Mouse (Mus musculus) forebrain, embryonic 13.5 days (tissue): ENCODE data around the gene Mov10. TPM values are rescaled to one million over a fixed set of nuclear protein-coding genes. Genes with fewer than 3 reads are reported as not detected.

Experiments
- ATAC-seq: fragments of 200-750 bp; cut with Nextera tagmentation; 2 replicates; pipeline ENCODE4 v1.8.0; 2017
- H3K27ac ChIP-seq: fragments of 300-500 bp; sonication (generic); 2 replicates; pipeline ENCODE4 v1.5.1; 2015; ENCODE audit warnings: inconsistent platforms, mild to moderate bottlenecking, moderate library complexity
- H3K27me3 ChIP-seq: fragments of 300-500 bp; sonication (generic); 2 replicates; pipeline ENCODE4 v1.6.1; 2015; ENCODE audit warnings: mild to moderate bottlenecking, inconsistent platforms
- H3K36me3 ChIP-seq: fragments of 300-500 bp; sonication (generic); 2 replicates; pipeline ENCODE4 v1.6.1; 2015; ENCODE audit warnings: mild to moderate bottlenecking, inconsistent platforms; ENCODE audit not compliant: poor library complexity, severe bottlenecking
- H3K4me1 ChIP-seq: fragments of 300-500 bp; sonication (generic); 2 replicates; pipeline ENCODE4 v1.6.1; 2015; ENCODE audit warnings: inconsistent platforms
- H3K4me2 ChIP-seq: fragments of 300-500 bp; sonication (generic); 2 replicates; pipeline ENCODE4 v1.6.1; 2015; ENCODE audit warnings: inconsistent platforms, mild to moderate bottlenecking, moderate library complexity
- H3K4me3 ChIP-seq: fragments of 300-500 bp; sonication (generic); 2 replicates; pipeline ENCODE4 v1.5.1; 2015; ENCODE audit warnings: mild to moderate bottlenecking, inconsistent platforms
- H3K9ac ChIP-seq: fragments of 300-500 bp; sonication (generic); 2 replicates; pipeline ENCODE4 v1.6.1; 2015; ENCODE audit warnings: mild to moderate bottlenecking, inconsistent platforms
- H3K9me3 ChIP-seq: fragments of 300-500 bp; sonication (generic); replicated peaks from 2 replicates; pipeline ENCODE4 v1.6.1; 2016; ENCODE audit warnings: inconsistent platforms
- WGBS: fragments of 180-500 bp; shearing (Covaris S2); methylation state at CpG from one replicate; pipeline ENCODE4 v1.1.7; 2015; 5-methylcytosine and 5-hydroxymethylcytosine counted together
- polyA plus RNA-seq: library from polyadenylated mRNA; unstranded; fragments of >200 nt; fragmentation: Nextera tagmentation; extraction: Ambion mirVana; gene quantifications from 2 replicates; pipeline ENCODE4 v1.2.1, GENCODE M21; 2015

Gene Mov10
- polyA plus RNA-seq, 1 experiment from 2014 or later, result 7.2 TPM

DNA sequence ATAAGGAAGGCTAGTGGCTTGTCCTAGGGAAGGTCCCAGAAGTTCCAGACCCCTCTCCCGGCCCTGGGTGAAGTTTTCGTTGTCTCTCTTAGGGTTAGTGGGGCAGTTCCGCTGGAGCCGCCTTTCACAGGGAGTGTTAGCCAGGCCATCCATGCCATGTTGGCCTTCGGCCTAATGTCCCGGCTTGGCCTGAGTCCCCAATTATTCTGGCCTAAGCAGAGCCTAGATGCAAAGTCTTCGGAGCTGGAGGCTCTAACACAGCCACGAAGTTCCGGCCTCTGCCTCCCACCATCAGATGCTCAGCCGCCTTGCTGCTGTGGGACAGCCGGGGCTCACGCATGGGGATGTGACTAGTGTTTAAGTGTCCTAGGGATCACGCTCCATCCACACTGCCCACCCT is 28.5 kb downstream of the Mov10 start:
- H3K27me3 ChIP-seq, result peaks cover 19% of the 10 kb centered on the region

DNA sequence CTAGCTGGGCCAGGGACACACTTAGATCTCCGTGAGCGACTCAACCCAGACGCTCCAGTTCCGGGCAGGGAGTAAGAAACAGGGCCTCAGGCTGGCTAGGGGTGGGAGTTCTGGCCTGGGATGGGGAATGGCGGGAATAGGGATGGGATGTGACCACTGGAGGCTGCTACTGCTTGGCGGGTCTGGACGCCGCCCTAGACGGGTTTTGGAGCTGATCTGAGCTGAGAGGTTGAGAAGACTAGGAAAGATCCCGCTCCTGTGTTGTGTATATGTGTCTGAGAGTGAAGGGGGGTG is 29.1 kb downstream of the Mov10 start:
- peak overlapping the region; percentile 94 for H3K4me2 ChIP-seq
- H3K4me3 ChIP-seq, result peak overlapping the region; percentile 57
- peaks cover 24% of the 10 kb centered on the region for H3K27me3 ChIP-seq
- peak overlapping the region; percentile 69 for H3K9ac ChIP-seq
- peak; percentile 20; the same call in 1 of the 2 replicates for ATAC-seq
- H3K9me3 ChIP-seq, result no peaks in the 10 kb centered on the region
- WGBS, result 3% methylated on average over 10 of the region's 10 CpGs
- H3K36me3 ChIP-seq, result no peaks in the 10 kb centered on the region
- H3K27ac ChIP-seq, result no peak overlapping the region
- peaks cover 43% of the 10 kb centered on the region for H3K4me1 ChIP-seq

More for the DNA sequence above, 28.5 kb downstream of the Mov10 start:
- H3K9me3 ChIP-seq, result no peaks in the 10 kb centered on the region
- no peak overlapping the region for H3K27ac ChIP-seq
- H3K36me3 ChIP-seq, result no peaks in the 10 kb centered on the region
- H3K4me2 ChIP-seq, result peak overlapping the region; percentile 94
- peaks cover 48% of the 10 kb centered on the region for H3K4me1 ChIP-seq
- no peak for ATAC-seq
- WGBS, result 35% methylated on average over 13 of the region's 13 CpGs
- peak overlapping the region; percentile 57 for H3K4me3 ChIP-seq
- peak overlapping the region; percentile 69 for H3K9ac ChIP-seq

DNA sequence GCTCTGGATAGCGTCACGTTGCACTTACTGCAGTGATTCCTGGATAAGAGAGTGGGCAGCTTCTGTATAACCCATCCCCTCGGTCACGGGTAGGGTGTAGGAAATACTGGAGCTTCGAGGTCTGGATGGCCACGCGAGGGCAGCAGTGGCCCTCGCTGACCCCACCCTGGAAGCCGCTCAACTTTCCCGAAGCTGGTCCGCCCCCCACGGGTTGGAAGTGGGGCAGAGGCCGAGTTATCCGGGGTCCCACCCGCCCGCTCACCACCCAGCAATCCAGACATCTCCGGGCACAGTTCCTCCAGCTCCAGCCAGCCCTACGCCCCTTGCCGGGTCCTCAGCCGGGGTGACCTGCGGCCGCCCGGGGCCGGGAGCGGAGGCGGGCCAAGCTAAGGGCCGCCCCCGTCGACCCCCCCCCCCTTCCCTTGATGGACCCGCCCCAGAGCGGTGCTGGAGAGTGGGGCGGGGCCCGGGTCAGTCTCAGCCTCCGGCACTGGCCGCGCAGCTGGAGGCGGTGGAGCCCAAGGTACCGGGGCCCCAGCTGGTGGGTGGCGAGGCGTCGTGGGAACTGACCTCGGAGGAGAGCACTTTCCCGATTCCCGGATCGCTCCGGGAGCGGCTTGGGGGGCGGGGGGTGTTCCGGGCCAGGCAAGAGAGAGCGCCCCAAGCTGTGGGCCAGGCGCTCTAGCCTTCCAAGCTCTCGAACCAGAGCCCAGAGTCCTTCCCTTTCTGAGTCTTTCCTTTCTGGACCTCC is 29.6 kb downstream of the Mov10 start:
- Histone ChIP-seq H3K4me3 (peak overlapping the region; percentile 57), H3K4me2 (peak overlapping the region; percentile 94), H3K36me3 (no peaks in the 10 kb centered on the region), H3K27me3 (peaks cover 30% of the 10 kb centered on the region), H3K9ac (peak overlapping the region; percentile 69), H3K9me3 (no peaks in the 10 kb centered on the region), H3K4me1 (peaks cover 38% of the 10 kb centered on the region), H3K27ac (no peak overlapping the region; the same call in 1 of the 2 replicates)
- peak; percentile 87 for ATAC-seq
- WGBS, result under 1% methylated on average over 45 of the region's 52 CpGs

DNA sequence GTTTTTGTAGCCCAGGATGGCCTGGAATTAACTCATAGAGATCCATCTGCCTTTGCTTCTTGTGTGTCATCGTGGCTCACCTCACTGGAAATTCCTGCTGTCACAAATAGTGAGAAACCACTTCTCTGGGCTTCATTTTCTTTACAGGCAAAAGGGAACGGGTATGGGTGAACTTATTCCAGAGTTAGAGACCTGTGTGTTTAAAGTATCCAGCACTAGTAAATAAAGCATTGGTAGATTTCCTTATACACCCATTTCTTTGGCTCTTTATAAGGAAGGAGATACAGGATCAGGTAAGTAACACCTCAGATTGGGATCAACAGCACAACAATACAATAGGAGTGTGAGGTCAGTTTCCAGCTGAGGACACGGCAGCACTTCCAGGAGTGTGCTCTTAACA is 30.3 kb downstream of the Mov10 start, which contains the start of gene Rhoc:
Gene Rhoc (plus strand): TSS at position 301 of the 400 bp plus-strand sequence.
- Histone ChIP-seq H3K4me1 (peaks cover 33% of the 10 kb centered on the region), H3K36me3 (no peaks in the 10 kb centered on the region), H3K27me3 (peaks cover 36% of the 10 kb centered on the region), H3K4me2 (peak within 1 kb of the TSS; percentile 94), H3K9me3 (no peaks in the 10 kb centered on the region), H3K27ac (no peak within 1 kb of the TSS; the same call in 1 of the 2 replicates), H3K9ac (peak within 1 kb of the TSS; percentile 69), H3K4me3 (peak within 1 kb of the TSS; percentile 57)
- peak; percentile 1; the same call in 1 of the 2 replicates for ATAC-seq
- WGBS, result 33% methylated on average over 3 of the region's 3 CpGs

DNA sequence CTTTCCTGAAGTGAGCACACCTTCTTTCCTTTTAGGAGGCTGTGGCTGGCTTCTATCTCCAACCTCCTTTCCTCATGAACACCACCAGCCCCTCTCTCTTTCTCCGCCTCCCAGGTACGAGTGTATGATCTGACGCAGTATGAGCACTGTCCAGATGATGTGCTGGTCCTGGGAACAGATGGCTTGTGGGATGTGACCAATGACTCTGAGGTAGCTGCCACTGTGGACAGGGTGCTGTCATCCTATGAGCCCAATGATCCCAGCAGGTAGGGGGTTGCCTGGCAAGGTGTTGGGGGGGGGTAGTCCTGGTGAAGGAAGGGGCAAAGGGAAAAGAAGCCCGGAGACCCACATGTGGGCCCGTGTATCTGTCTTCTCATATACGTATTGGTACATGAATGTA is 33.1 kb downstream of the Mov10 start:
- WGBS, result 90% methylated on average over 6 of the region's 6 CpGs
- Histone ChIP-seq H3K9ac (no peak overlapping the region), H3K4me3 (no peak overlapping the region), H3K4me1 (peaks cover 36% of the 10 kb centered on the region), H3K27ac (no peak overlapping the region), H3K9me3 (no peaks in the 10 kb centered on the region), H3K4me2 (no peak overlapping the region), H3K36me3 (no peaks in the 10 kb centered on the region), H3K27me3 (peaks cover 64% of the 10 kb centered on the region)
- ATAC-seq, result no peak

DNA sequence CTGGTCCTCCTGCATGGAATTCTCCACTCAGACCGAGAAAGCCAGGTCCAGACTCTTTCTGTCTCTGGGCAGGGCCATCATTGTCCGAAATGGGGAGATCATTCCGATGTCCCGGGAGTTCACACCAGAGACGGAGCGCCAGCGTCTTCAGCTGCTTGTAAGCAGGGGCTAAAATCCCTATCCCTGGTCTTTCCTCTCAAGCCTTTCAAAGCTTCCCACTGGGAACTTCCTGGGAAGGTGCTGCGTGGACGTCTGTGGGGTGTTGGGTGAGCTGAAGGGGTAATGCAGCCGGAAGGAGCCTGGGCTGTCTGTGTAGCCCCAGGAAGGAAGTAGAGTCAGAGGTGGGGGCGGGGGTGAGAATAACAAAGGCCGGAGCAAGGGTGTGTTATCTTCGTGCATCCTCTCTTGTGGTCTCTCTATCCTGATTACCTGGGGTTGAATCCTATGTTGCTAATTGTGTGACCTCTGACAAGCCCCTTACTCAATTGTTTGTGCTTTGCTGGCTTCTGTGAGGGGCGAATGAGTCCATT is 34.3 kb downstream of the Mov10 start:
- Histone ChIP-seq H3K4me3 (no peak overlapping the region), H3K9me3 (no peaks in the 10 kb centered on the region), H3K27ac (no peak overlapping the region), H3K4me1 (peaks cover 23% of the 10 kb centered on the region), H3K4me2 (no peak overlapping the region), H3K36me3 (no peaks in the 10 kb centered on the region), H3K27me3 (peaks cover 76% of the 10 kb centered on the region), H3K9ac (no peak overlapping the region)
- WGBS, result 40% methylated on average over 14 of the region's 14 CpGs
- no peak for ATAC-seq

DNA sequence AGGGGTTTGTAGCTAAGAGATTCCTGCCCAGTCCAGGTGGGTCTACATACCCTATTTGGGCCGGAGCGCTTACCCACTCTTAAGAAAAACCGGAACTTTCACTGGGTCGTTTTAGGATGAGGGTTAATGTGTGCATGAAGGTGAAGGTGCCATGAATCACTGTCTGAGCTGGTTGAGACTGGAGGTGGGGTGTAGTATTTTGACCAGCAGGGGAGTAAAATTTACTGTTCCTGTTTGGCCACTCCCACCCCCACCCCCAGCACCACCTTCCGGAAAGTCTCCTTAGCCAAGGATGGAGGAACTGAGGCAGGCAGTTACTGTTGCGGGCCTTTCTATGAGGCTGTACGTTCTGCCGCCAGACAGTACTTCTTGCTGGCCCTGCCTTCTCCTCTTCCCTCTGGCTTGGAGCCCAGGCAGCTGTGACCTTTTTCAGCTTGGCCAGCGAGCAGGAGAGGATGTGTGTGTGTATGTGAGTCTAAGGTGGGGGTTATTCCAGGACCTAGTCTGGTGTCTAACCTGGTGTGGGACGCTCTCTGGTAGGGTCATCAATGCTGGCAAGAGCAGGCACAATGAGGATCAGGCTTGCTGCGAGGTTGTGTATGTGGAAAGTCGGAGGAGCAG is 36.2 kb downstream of the Mov10 start:
- Histone ChIP-seq H3K36me3 (no peaks in the 10 kb centered on the region), H3K27ac (no peak overlapping the region), H3K9me3 (no peaks in the 10 kb centered on the region), H3K4me1 (peaks cover 20% of the 10 kb centered on the region), H3K9ac (no peak overlapping the region), H3K27me3 (peaks cover 95% of the 10 kb centered on the region), H3K4me2 (peak overlapping the region; percentile 86), H3K4me3 (peak overlapping the region; percentile 47)
- WGBS, result 12% methylated on average over 12 of the region's 12 CpGs
- no peak for ATAC-seq

DNA sequence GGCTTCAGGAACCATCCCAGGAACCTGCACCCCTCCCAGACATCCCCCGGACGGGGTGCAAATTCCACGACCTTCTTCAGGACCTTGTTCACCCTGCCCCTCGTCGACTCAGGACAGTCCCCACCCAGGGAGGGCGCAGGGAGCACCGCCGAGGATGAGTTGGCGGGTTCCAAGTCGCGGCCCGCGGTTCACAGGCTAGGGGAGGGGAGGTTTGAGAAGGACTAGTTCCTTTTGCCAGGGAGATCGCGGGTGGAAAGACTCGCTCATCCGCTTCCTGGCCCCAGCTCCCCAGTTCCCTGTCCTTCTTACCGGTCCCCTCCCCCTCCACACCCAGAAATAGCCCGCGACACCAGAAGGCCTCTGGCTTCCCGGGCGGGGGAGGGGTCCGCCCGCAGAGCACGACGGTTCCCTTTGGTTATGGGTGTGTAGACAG is 36.9 kb downstream of the Mov10 start, which contains the start of gene Fam19a3:
Gene Fam19a3 (minus strand): TSS at position 370 of the 433 bp plus-strand sequence.
- H3K27me3 ChIP-seq, result peaks cover 98% of the 10 kb centered on the region
- under 1% methylated on average over 26 of the region's 26 CpGs for WGBS
- H3K27ac ChIP-seq, result no peak within 1 kb of the TSS
- H3K36me3 ChIP-seq, result no peaks in the 10 kb centered on the region
- H3K4me1 ChIP-seq, result peaks cover 22% of the 10 kb centered on the region
- peak within 1 kb of the TSS; percentile 48 for H3K9ac ChIP-seq
- peak within 1 kb of the TSS; percentile 47 for H3K4me3 ChIP-seq
- no peaks in the 10 kb centered on the region for H3K9me3 ChIP-seq
- H3K4me2 ChIP-seq, result peak within 1 kb of the TSS; percentile 86
- ATAC-seq, result no peak

DNA sequence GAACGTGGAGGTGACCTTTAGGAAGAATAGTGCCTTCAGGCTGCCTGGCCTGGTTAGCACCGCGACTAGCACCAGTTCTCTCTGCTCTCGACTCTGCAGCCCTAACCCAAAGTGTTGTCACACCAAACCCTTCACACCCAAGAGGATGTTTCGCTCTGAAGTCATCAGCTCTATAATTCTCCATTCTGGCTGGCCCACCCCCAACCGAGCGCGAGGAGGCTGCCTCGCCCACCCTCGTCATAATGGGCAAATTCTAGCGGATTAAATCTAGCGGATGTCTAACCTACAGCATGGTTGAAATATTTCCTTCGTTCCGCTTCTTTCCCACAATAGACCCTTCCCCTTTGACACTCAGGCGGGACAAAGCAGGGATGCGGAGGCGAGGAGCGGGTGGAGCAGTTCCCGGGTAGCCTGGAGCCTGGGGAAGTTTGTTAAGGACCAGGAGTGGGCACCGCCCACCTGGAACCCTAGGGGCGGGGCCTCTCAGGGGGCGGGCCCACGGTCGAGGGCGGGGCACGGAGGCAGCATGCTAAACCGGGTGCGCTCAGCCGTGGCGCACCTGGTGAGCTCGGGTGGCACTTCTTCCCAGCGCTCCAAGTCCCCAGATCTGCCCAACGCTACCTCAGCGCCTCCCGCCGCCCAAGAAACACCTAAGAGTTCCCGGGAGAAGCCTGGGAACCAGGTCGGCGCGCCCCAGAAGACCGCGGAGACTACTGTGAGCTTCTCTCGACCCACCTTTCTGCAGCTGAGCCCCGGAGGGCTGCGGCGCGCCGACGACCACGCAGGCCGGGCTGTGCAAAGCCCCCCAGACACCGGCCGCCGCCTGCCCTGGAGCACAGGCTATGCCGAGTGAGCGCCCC is 37.6 kb downstream of the Mov10 start, which contains the start of gene Ppm1j:
Gene Ppm1j (plus strand): TSS at position 496 of the 860 bp plus-strand sequence.
- H3K27ac ChIP-seq, result no peak within 1 kb of the TSS
- no peaks in the 10 kb centered on the region for H3K9me3 ChIP-seq
- peak; percentile 64 for ATAC-seq
- no peaks in the 10 kb centered on the region for H3K36me3 ChIP-seq
- peak within 1 kb of the TSS; percentile 47 for H3K4me3 ChIP-seq
- peaks cover 99% of the 10 kb centered on the region for H3K27me3 ChIP-seq
- peaks cover 22% of the 10 kb centered on the region for H3K4me1 ChIP-seq
- under 1% methylated on average over 47 of the region's 56 CpGs for WGBS
- H3K4me2 ChIP-seq, result peak within 1 kb of the TSS; percentile 86
- peak within 1 kb of the TSS; percentile 48 for H3K9ac ChIP-seq

DNA sequence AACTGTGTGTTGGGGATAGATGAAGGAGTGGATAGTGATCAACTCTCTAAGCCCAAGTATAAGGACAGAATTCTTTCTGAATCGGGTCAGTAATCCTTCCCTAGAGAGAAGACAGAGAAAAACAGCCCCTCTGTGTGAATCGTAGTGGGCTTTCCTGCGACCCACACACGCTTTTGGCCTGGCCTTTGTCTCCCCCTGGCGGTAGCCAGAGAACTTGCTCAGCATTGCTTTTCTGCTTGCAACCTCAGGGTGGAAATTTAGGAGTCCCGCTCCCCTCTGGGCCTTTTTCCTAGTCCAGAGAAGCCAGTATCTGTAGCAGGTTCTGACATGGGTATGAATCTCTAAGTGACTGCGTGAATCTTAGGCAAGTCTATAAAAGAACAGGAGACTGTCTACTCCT is 38.4 kb downstream of the Mov10 start:
- ATAC-seq, result no peak
- no peak overlapping the region for H3K9ac ChIP-seq
- under 1% methylated on average over 7 of the region's 7 CpGs for WGBS

DNA sequence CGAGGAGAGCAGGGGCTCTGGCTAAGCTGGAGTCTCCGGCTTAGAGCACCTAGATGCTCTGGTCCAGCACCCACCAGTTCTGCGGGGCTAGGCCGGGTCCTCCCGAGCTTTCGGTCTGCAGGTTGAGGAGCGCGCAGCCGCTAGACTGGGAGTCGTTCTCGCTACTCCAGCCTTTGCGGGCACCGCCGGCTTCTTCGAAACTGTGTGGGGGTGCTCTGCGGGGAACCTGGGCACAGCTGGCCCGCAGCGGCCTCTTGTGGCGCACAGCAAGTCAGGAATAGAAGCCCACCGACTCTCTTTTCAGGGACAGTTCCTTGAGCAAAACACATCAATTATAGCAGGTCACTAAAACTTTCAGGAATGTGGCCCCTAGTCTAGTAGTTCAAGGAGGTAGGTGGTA is 41.0 kb downstream of the Mov10 start:
- WGBS, result 2% methylated on average over 20 of the region's 20 CpGs
- Histone ChIP-seq H3K9me3 (no peaks in the 10 kb centered on the region), H3K4me2 (peak overlapping the region; percentile 61), H3K27me3 (peaks cover 68% of the 10 kb centered on the region), H3K4me3 (peak overlapping the region; percentile 36), H3K9ac (peak overlapping the region; percentile 34; the same call in 1 of the 2 replicates), H3K36me3 (no peaks in the 10 kb centered on the region), H3K4me1 (peaks cover 22% of the 10 kb centered on the region), H3K27ac (no peak overlapping the region)
- ATAC-seq, result 0 out of 2 replicates have a peak, but pooled peaks have one; percentile 29

More for the DNA sequence above, 38.4 kb downstream of the Mov10 start:
- H3K27ac ChIP-seq, result no peak overlapping the region
- H3K4me3 ChIP-seq, result no peak overlapping the region
- H3K36me3 ChIP-seq, result no peaks in the 10 kb centered on the region
- no peaks in the 10 kb centered on the region for H3K9me3 ChIP-seq
- peaks cover 94% of the 10 kb centered on the region for H3K27me3 ChIP-seq
- peaks cover 22% of the 10 kb centered on the region for H3K4me1 ChIP-seq
- no peak overlapping the region for H3K4me2 ChIP-seq
